Mouse (Mus musculus) megakaryocyte progenitor cell, adult 5-6 weeks (primary cell): ENCODE measurements at regions not wholly inside any gene's neighbourhood (a gene's known extent, or its start where the extent isn't known, plus 50 kb on each side); places are given as distances from the start of the nearest gene placed in this dataset.

Experiments
- ATAC-seq: replicated peaks from 2 replicates; pipeline ENCODE4 v1.8.0; 2016; ENCODE audit warnings: mild to moderate bottlenecking, moderate TSS enrichment, inconsistent platforms; ENCODE audit not compliant: poor library complexity

- ATAC-seq, result no peak
Measured at GRCm38 (mm10) chr6:11647651-11648050, 259.6 kb downstream of the Ndufa4 start.

- no peak for ATAC-seq
Measured at GRCm38 (mm10) chr6:11613331-11613730, 294.0 kb downstream of the Ndufa4 start.

- no peak for ATAC-seq
Measured at GRCm38 (mm10) chr6:11608214-11608613, 299.1 kb downstream of the Ndufa4 start.

GRCm38 (mm10) chr6:11607696-11608095 is 299.6 kb downstream of the Ndufa4 start:
- ATAC-seq, result no peak

GRCm38 (mm10) chr6:11606055-11606454 is 301.2 kb downstream of the Ndufa4 start:
- ATAC-seq, result no peak

GRCm38 (mm10) chr6:11605526-11605925 is 301.8 kb downstream of the Ndufa4 start:
- ATAC-seq, result no peak

GRCm38 (mm10) chr6:11594936-11595335 is 312.4 kb downstream of the Ndufa4 start:
- no peak for ATAC-seq

GRCm38 (mm10) chr6:11593583-11594271 is 313.6 kb downstream of the Ndufa4 start:
- peak; percentile 86 for ATAC-seq

GRCm38 (mm10) chr6:11576091-11576490 is 331.2 kb downstream of the Ndufa4 start:
- ATAC-seq, result no peak

- ATAC-seq, result peak; percentile 46; the same call in 1 of the 2 replicates
Measured at GRCm38 (mm10) chr6:11565246-11565645, 342.1 kb downstream of the Ndufa4 start.

GRCm38 (mm10) chr6:11550473-11550872 is 356.8 kb downstream of the Ndufa4 start:
- no peak for ATAC-seq

- peak; percentile 44 for ATAC-seq
Measured at GRCm38 (mm10) chr6:11547318-11547717, 360.0 kb downstream of the Ndufa4 start.

- ATAC-seq, result no peak
Measured at GRCm38 (mm10) chr6:11534930-11535880, 372.1 kb downstream of the Ndufa4 start.

GRCm38 (mm10) chr6:11503136-11503535 is 404.2 kb downstream of the Ndufa4 start:
- no peak for ATAC-seq

GRCm38 (mm10) chr6:11494427-11494826 is 412.9 kb downstream of the Ndufa4 start:
- no peak for ATAC-seq

GRCm38 (mm10) chr6:11476950-11477349 is 430.3 kb downstream of the Ndufa4 start:
- no peak for ATAC-seq
